Mouse (Mus musculus) heart, embryonic 11.5 days (tissue): ENCODE data around the gene Faim. TPM values are rescaled to one million over a fixed set of nuclear protein-coding genes. Genes with fewer than 3 reads are reported as not detected.

ENCODE experiments used
- ATAC-seq: fragments of 200-750 bp; cut with Nextera tagmentation; replicated peaks from 2 replicates; pipeline ENCODE4 v1.8.0; 2017; ENCODE audit warnings: moderate library complexity; ENCODE audit not compliant: insufficient number of reproducible peaks, low FRiP score, low TSS enrichment
- H3K27ac ChIP-seq: fragments of 300-500 bp; sonication (generic); 2 replicates; pipeline ENCODE4 v1.5.1; 2014; ENCODE audit warnings: mild to moderate bottlenecking, low read depth, low read length
- H3K27me3 ChIP-seq: fragments of 300-500 bp; sonication (generic); 2 replicates; pipeline ENCODE4 v1.6.1; 2014; ENCODE audit warnings: mild to moderate bottlenecking, low read length, mixed read lengths; ENCODE audit not compliant: control insufficient read depth, insufficient read depth
- H3K36me3 ChIP-seq: fragments of 300-500 bp; sonication (generic); 2 replicates; pipeline ENCODE4 v1.6.1; 2014; ENCODE audit warnings: mild to moderate bottlenecking, low read length, moderate library complexity, mixed read lengths; ENCODE audit not compliant: control insufficient read depth, insufficient read depth
- H3K4me1 ChIP-seq: fragments of 300-500 bp; sonication (generic); 2 replicates; pipeline ENCODE4 v1.6.1; 2014; ENCODE audit warnings: low read length; ENCODE audit not compliant: control insufficient read depth, insufficient read depth
- H3K4me2 ChIP-seq: fragments of 300-500 bp; sonication (generic); 2 replicates; pipeline ENCODE4 v1.6.1; 2014; ENCODE audit warnings: mild to moderate bottlenecking, moderate library complexity
- H3K4me3 ChIP-seq: fragments of 300-500 bp; sonication (generic); 2 replicates; pipeline ENCODE4 v1.5.1; 2014; ENCODE audit warnings: low read depth, low read length
- H3K9ac ChIP-seq: fragments of 300-500 bp; sonication (generic); 2 replicates; pipeline ENCODE4 v1.6.1; 2014; ENCODE audit warnings: mild to moderate bottlenecking, low read depth, low read length, moderate library complexity
- H3K9me3 ChIP-seq: fragments of 300-500 bp; sonication (generic); replicated peaks from 2 replicates; pipeline ENCODE4 v1.6.1; 2016; ENCODE audit warnings: low read length; ENCODE audit not compliant: control insufficient read depth
- WGBS: fragments of 180-500 bp; shearing (Covaris S2); extraction: QIAGEN DNeasy Blood & Tissue Kit; methylation state at CpG from one replicate; pipeline ENCODE4 v1.1.7; 2014; ENCODE audit not compliant: insufficient replicate concordance; 5-methylcytosine and 5-hydroxymethylcytosine counted together
- polyA plus RNA-seq: library from polyadenylated mRNA; unstranded; fragments of >200 nt; fragmentation: Nextera tagmentation; extraction: Ambion mirVana; gene quantifications from 2 replicates; pipeline ENCODE4 v1.2.1, GENCODE M21; 2014

Faim gene
- polyA plus RNA-seq, 1 experiment from 2014 or later, result 38.3 TPM

DNA sequence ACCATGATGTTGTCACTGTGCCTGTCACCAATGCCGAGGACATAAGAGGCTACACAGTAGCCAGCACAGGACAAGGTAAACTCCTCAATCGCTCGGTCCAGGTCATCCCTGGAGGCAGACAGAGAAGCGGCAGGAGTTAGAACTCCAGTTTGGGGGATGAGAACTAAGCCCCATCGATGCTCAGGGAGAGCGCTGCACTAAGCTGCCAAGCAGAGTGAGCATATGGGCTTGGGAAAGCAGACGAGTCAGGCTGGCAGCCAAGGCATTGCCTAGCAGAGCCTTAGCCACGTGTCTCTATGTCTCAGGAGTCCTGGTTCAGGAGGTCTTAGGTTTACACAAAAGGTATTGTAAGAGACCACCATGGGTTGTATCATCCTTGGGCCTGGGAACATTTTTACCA, 58.6 kb downstream of the Faim start:
- H3K27ac ChIP-seq, result no peak overlapping the region
- no peaks in the 10 kb centered on the region for H3K36me3 ChIP-seq
- no peak overlapping the region for H3K9ac ChIP-seq
- H3K9me3 ChIP-seq, result no peaks in the 10 kb centered on the region
- no peak overlapping the region for H3K4me3 ChIP-seq
- 88% methylated on average over 8 of the region's 8 CpGs for whole genome bisulfite sequencing
- no peak overlapping the region for H3K4me2 ChIP-seq
- ATAC-seq, result no peak
- no peaks in the 10 kb centered on the region; the same call in 1 of the 2 replicates for H3K4me1 ChIP-seq
- H3K27me3 ChIP-seq, result no peaks in the 10 kb centered on the region

DNA sequence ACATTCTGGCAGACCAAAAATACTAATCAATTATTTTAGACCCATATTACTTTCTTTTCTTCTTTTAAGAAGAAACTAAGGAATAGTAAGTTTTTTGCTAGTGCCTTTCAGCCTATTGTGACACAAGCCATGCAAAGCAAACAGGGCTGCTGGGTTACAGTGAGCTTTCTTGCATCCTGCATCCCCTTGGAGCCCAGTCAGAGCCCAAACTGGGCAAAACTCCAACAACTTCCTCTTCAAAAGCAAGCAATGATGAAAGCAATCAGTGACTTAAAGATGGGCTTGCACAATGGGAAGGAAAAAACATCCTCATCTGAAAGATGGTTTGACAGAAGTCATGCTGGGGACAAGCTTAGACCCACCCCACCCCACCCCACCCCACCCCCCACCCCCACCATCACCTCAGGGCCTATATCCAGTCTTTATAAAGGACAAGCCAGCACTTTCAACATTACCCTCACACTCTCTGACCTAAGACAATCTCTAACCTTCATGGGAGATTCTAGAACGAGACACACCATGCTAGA, 62.6 kb downstream of the Faim start:
- no peak overlapping the region for H3K27ac ChIP-seq
- no peak for ATAC-seq
- H3K9me3 ChIP-seq, result no peaks in the 10 kb centered on the region
- WGBS, result 79% methylated on average over 1 of the region's 1 CpGs
- no peak overlapping the region for H3K4me2 ChIP-seq
- no peaks in the 10 kb centered on the region for H3K27me3 ChIP-seq
- H3K9ac ChIP-seq, result no peak overlapping the region
- no peak overlapping the region for H3K4me3 ChIP-seq
- peaks cover 4% of the 10 kb centered on the region; the same call in 1 of the 2 replicates for H3K4me1 ChIP-seq
- no peaks in the 10 kb centered on the region for H3K36me3 ChIP-seq

DNA sequence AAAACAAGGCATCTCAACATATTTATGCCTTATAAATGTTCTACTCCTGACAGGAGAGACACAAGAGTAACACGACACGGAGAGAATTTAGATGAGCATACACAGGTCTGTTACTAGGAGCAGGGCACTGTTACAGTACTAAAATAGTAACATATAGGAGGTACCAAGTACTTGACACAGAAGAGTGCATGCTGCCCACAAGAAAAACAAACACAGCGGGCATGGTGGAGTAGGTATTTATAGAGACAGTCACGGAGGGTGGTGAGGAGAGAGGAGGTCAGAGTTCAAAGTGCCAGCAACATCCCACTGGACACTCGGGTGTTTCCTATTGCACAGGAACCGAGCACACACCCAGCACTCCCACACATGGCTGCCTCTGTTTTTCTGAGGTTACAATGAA, 63.6 kb downstream of the Faim start:
- Histone ChIP-seq H3K27me3 (no peaks in the 10 kb centered on the region), H3K27ac (no peak overlapping the region), H3K9ac (no peak overlapping the region)

More for the DNA sequence above, 63.6 kb downstream of the Faim start:
- H3K36me3 ChIP-seq, result no peaks in the 10 kb centered on the region
- H3K9me3 ChIP-seq, result no peaks in the 10 kb centered on the region
- no peak overlapping the region for H3K4me3 ChIP-seq
- peaks cover 4% of the 10 kb centered on the region; the same call in 1 of the 2 replicates for H3K4me1 ChIP-seq
- ATAC-seq, result no peak
- 38% methylated on average over 6 of the region's 6 CpGs for WGBS
- no peak overlapping the region for H3K4me2 ChIP-seq

Other genes starting within 250 kb of the Faim start
- gene Prr23a1, start 143.9 kb upstream of the Faim start, polyA plus RNA-seq, result not detected in 2 replicates
- not detected in 2 replicates for gene Prr23a2, start 129.9 kb upstream of the Faim start, polyA plus RNA-seq
- not detected in 2 replicates for gene Prr23a3, start 121.6 kb upstream of the Faim start, polyA plus RNA-seq
- gene 7420426K07Rik, start 83.3 kb upstream of the Faim start, polyA plus RNA-seq, result not detected in 2 replicates
- gene Foxl2, start 31.1 kb upstream of the Faim start, polyA plus RNA-seq, result not detected in 2 replicates
- 0.10 TPM in 1 of 2 replicates, not detected in the other for gene Gm1123, start 49.3 kb downstream of the Faim start, polyA plus RNA-seq
- 1.3 and 2.5 TPM in 2 replicates for gene Pik3cb, start 154.2 kb downstream of the Faim start, polyA plus RNA-seq